Mouse (Mus musculus): ENCODE measurements around the gene Hid1.

Gene Hid1

GRCm38 (mm10) chr11:115337350-115337749 is 30.2 kb downstream of the Hid1 start:
- DNase-seq (ENCODE audit: low read depth, low spot score) = no peak

GRCm38 (mm10) chr11:115336115-115336514 is 31.4 kb downstream of the Hid1 start:
- DNase-seq (ENCODE audit: low read depth, low spot score) = no peak

GRCm38 (mm10) chr11:115335223-115335622 is 32.3 kb downstream of the Hid1 start:
- DNase-seq (ENCODE audit: low read depth, low spot score) = no peak

GRCm38 (mm10) chr11:115334531-115334930 is 33.0 kb downstream of the Hid1 start, which contains the start of gene Otop3:
Otop3 (plus strand) TSS chr11:115334731.
- DNase-seq (ENCODE audit: low read depth, low spot score) = no peak

- DNase-seq (ENCODE audit: low read depth, low spot score) = no peak
These were observed 38.2 kb downstream of the Hid1 start for GRCm38 (mm10) chr11:115329339-115329738.

GRCm38 (mm10) chr11:115326730-115327129 is 40.8 kb downstream of the Hid1 start:
- no peak for DNase-seq (ENCODE audit: low read depth, low spot score)

- DNase-seq (ENCODE audit: low read depth, low spot score) = no peak
These were observed 44.2 kb downstream of the Hid1 start for GRCm38 (mm10) chr11:115323354-115323753.

- peak; percentile 76 for DNase-seq (ENCODE audit: low read depth, low spot score)
These were observed 45.5 kb downstream of the Hid1 start, which contains the start of gene Ush1g for GRCm38 (mm10) chr11:115321906-115322693. Ush1g (minus strand) TSS chr11:115322041.

GRCm38 (mm10) chr11:115319704-115320383 is 47.7 kb downstream of the Hid1 start:
- no peak for DNase-seq (ENCODE audit: low read depth, low spot score)

GRCm38 (mm10) chr11:115318245-115319027 is 49.1 kb downstream of the Hid1 start:
- DNase-seq (ENCODE audit: low read depth, low spot score) = no peak

GRCm38 (mm10) chr11:115317204-115317603 is 50.4 kb downstream of the Hid1 start:
- DNase-seq (ENCODE audit: low read depth, low spot score) = no peak

GRCm38 (mm10) chr11:115314249-115314648 is 53.3 kb downstream of the Hid1 start:
- no peak for DNase-seq (ENCODE audit: low read depth, low spot score)

GRCm38 (mm10) chr11:115308781-115309180 is 58.8 kb downstream of the Hid1 start:
- DNase-seq (ENCODE audit: low read depth, low spot score) = no peak

- no peak for DNase-seq (ENCODE audit: low read depth, low spot score)
These were observed 60.7 kb downstream of the Hid1 start, which contains the start of gene Otop2 for GRCm38 (mm10) chr11:115306863-115307262. Otop2 (plus strand) TSS chr11:115307163.

- DNase-seq (ENCODE audit: low read depth, low spot score) = no peak
These were observed 64.4 kb downstream of the Hid1 start for GRCm38 (mm10) chr11:115303167-115303566.

- no peak for DNase-seq (ENCODE audit: low read depth, low spot score)
These were observed 66.2 kb downstream of the Hid1 start for GRCm38 (mm10) chr11:115301351-115301750.

- no peak for DNase-seq (ENCODE audit: low read depth, low spot score)
These were observed 66.8 kb downstream of the Hid1 start for GRCm38 (mm10) chr11:115300745-115301144.

- no peak for DNase-seq (ENCODE audit: low read depth, low spot score)
These were observed 69.4 kb downstream of the Hid1 start for GRCm38 (mm10) chr11:115298160-115298559.
